Mouse (Mus musculus) macrophage (primary cell): ENCODE results near the gene Zbtb32. TPM values are rescaled to one million over a fixed set of nuclear protein-coding genes. Genes with fewer than 3 reads are reported as not detected.
A peak's percentile ranks its signal among the peaks of the same experiment; 100 is the strongest.

Experiments
- H3K27ac ChIP-seq: fragments of 350-480 bp; formaldehyde crosslinking; 2 replicates; pipeline ENCODE4 v1.9.0; 2021
- H3K36me3 ChIP-seq: fragments of 350-480 bp; formaldehyde crosslinking; 2 replicates; pipeline ENCODE4 v1.9.0; 2021; ENCODE audit errors: inconsistent target
- H3K4me3 ChIP-seq: fragments of 350-480 bp; formaldehyde crosslinking; 2 replicates; pipeline ENCODE4 v1.9.0; 2021; ENCODE audit errors: inconsistent target
- H3K79me2 ChIP-seq: fragments of 350-480 bp; formaldehyde crosslinking; 2 replicates; pipeline ENCODE4 v1.9.0; 2021; ENCODE audit errors: inconsistent target
- WGBS: methylation state at CpG from one replicate; pipeline ENCODE4 v1.1.7; 2026; ENCODE audit warnings: inconsistent platforms; ENCODE audit not compliant: missing documents; 5-methylcytosine and 5-hydroxymethylcytosine counted together
- polyA plus RNA-seq: library from polyadenylated mRNA; stranded (reverse); fragments of 250-400 nt; gene quantifications from 3 replicates; pipeline ENCODE4 v1.2.4, GENCODE M21; 2018; ENCODE audit warnings: inconsistent platforms

The Zbtb32 gene
- polyA plus RNA-seq, 1 experiment from 2014 or later: 0.14 TPM

DNA sequence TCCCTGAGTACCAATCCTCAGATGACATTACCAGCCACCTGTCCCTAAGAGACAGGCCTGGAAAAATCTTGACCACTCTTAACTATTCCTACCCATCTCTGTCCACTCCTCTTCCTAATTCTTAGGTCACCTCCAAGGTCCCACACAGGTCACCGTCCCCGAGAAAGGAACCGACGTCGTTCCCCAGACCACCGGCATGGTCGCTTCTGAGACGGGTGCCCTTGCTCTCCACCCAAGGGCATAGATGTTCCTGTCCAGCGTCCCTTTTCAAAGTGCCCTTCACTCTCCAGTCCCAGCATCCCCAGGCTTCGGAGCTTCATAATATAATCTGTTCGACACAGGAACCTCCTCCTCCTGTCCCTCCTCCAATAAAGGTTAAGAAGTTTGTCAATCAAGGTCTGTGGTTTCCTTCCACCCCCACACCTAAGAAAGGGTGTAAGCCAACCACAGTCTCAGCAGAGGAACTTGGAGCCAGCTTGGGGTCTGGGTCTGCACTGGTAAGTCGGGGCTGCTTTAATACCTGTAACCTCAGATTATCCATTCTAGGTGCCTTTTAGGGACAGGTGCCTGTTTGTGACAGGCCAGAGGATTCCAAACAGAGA lies 33.6 kb downstream of the Zbtb32 start, which contains the start of gene Igflr1:
Gene Igflr1 (plus strand): TSS at position 458 of the 602 bp plus-strand sequence.
- no peak within 1 kb of the TSS for H3K4me3 ChIP-seq
- peaks cover 25% of the 10 kb centered on the region for H3K79me2 ChIP-seq
- H3K27ac ChIP-seq: no peak within 1 kb of the TSS
- 96% methylated on average over 12 of the region's 12 CpGs for WGBS
- H3K36me3 ChIP-seq: peaks cover 44% of the 10 kb centered on the region

DNA sequence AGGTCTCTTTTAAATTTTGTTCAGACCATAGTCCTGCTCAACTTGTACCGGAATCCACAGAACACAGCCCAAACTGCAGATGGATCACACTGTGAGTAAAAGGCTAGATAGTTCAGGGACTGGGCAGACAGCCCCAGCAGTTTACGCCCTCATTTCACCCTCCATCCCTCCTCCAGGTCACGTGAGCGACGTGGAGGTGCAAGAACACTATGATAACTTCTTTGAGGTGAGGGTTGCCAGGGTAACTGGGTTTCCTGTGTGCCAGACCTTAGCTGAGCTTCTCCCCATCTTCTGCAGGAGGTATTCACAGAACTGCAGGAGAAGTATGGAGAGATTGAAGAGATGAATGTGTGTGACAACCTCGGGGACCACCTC lies 34.8 kb downstream of the Zbtb32 start:
- H3K36me3 ChIP-seq: peaks cover 32% of the 10 kb centered on the region; the same call in 1 of the 2 replicates
- peak overlapping the region; percentile 87 for H3K27ac ChIP-seq
- peak overlapping the region; percentile 99 for H3K4me3 ChIP-seq

DNA sequence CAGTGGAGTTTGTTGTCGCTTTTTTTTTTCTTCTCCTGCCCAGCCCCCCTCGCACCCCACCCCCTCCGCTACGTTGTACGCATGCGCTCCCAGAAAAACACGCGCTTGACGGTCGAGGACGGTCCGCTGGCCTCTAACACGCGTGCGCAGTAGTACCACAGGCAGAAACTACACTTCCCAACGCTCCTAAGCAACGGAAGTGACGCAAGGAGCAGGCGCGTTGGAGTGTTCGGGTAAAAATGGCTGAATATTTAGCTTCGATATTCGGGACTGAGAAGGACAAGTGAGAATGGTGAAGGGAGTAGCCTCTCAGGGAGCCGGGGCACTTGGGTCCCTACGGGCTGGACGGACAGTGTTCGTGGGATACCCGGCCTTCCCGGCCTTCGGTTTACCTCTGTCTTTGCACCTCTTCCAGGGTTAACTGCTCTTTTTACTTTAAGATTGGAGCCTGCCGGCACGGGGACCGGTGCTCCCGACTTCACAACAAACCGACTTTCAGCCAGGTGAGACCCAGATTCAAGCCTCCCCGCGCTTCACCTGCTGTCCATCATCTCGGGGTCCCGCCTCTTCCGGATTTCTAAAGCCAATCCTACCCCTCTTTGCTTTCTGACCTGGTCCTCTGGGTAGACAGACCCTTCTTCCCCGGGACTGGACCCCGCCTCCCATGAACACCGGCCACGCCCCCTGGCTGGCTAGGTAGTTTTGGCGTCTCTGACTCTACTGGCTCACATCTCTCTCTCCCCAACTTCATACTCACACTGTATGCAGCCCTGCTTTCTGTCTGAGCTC lies 35.4 kb downstream of the Zbtb32 start, which contains the start of the genes U2af1l4, Gm49396 and Psenen:
Gene U2af1l4 (plus strand): TSS at position 185 of the 789 bp plus-strand sequence.
Gene Gm49396 (plus strand): TSS at position 228 of the 789 bp plus-strand sequence.
Gene Psenen (minus strand): TSS at position 511 of the 789 bp plus-strand sequence.
- peaks cover 26% of the 10 kb centered on the region; the same call in 1 of the 2 replicates for H3K36me3 ChIP-seq
- 1% methylated on average over 44 of the region's 45 CpGs for WGBS
- H3K27ac ChIP-seq: peak within 1 kb of the TSS; percentile 87
- H3K4me3 ChIP-seq: peak within 1 kb of the TSS; percentile 99
- peaks cover 34% of the 10 kb centered on the region for H3K79me2 ChIP-seq

More for the DNA sequence above, 34.8 kb downstream of the Zbtb32 start:
- peaks cover 28% of the 10 kb centered on the region for H3K79me2 ChIP-seq
- whole genome bisulfite sequencing: 43% methylated on average over 6 of the region's 6 CpGs

- WGBS: under 1% methylated on average over 27 of the region's 27 CpGs
- Histone ChIP-seq H3K36me3 (peaks cover 23% of the 10 kb centered on the region; the same call in 1 of the 2 replicates), H3K4me3 (peak overlapping the region; percentile 99), H3K27ac (peak overlapping the region; percentile 87), H3K79me2 (peaks cover 41% of the 10 kb centered on the region)
Observed at GRCm38 (mm10) chr7:30562526-30563116, 36.1 kb downstream of the Zbtb32 start.

DNA sequence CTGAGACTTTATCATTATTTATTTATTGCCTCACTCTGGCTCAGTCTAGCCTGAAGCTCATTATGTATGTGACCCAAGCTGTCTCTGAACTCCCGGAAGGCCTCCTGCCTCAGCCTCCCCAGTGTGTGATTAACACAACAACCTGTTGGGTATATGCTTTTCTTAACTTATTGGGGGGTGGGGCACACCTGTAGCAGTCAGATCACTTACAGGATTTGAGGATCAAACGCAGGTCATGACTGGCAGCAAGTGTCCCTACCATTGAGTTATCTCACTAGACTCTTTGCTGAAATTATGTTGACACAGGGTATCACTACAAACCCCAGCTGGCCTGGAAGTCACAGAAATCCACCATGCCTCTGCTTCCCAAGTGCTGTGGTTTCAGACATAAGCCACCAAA lies 38.4 kb downstream of the Zbtb32 start:
- Histone ChIP-seq H3K27ac (no peak overlapping the region), H3K79me2 (peaks cover 41% of the 10 kb centered on the region), H3K36me3 (peaks cover 29% of the 10 kb centered on the region; the same call in 1 of the 2 replicates), H3K4me3 (no peak overlapping the region)
- 92% methylated on average over 2 of the region's 2 CpGs for WGBS

- Histone ChIP-seq H3K36me3 (peaks cover 29% of the 10 kb centered on the region; the same call in 1 of the 2 replicates), H3K4me3 (peak within 1 kb of the TSS; percentile 89), H3K27ac (peak within 1 kb of the TSS; percentile 61), H3K79me2 (peaks cover 41% of the 10 kb centered on the region)
- WGBS: under 1% methylated on average over 19 of the region's 20 CpGs
Observed at GRCm38 (mm10) chr7:30559443-30559954, 39.2 kb downstream of the Zbtb32 start, which contains the start of gene Lin37. Lin37 (minus strand) TSS chr7:30559838.

- H3K36me3 ChIP-seq: peaks cover 29% of the 10 kb centered on the region; the same call in 1 of the 2 replicates
- peak overlapping the region; percentile 61 for H3K27ac ChIP-seq
- 7% methylated on average over 11 of the region's 12 CpGs for WGBS
- peak overlapping the region; percentile 89 for H3K4me3 ChIP-seq
- H3K79me2 ChIP-seq: peaks cover 41% of the 10 kb centered on the region
Observed at GRCm38 (mm10) chr7:30558656-30559442, 39.9 kb downstream of the Zbtb32 start.

DNA sequence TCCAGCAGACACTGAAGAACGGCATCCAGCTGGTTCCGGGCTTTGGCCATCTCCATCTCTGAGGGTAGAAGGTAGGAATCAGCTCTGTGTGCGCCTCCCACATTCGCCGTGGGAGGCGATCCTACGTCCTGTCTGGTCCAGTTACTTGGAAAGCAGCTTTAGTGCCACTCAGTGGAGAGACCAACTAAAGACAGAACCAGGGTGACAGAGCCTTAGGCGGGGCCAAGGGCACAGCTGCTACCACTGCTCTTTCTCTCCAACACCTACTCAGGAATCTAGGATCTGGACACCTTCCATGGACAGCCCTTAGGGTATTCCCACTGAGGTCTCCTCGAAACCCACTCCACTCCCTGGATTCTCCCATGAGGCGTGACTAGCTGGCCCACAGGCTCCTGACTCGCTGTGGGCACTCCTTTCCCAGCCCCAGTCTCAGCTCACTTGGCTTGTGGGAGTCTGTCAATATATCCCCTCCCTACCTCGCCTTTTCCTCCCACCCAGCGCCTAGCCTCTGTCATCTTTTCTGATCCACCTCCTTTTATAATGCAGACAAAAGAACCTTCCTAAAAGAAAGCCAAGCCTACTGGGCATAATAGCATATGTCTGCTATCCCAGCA lies 40.7 kb downstream of the Zbtb32 start:
- H3K4me3 ChIP-seq: peak overlapping the region; percentile 89; the same call in 1 of the 2 replicates
- peaks cover 41% of the 10 kb centered on the region for H3K79me2 ChIP-seq
- 97% methylated on average over 13 of the region's 13 CpGs for WGBS
- peaks cover 29% of the 10 kb centered on the region; the same call in 1 of the 2 replicates for H3K36me3 ChIP-seq
- H3K27ac ChIP-seq: no peak overlapping the region

- H3K36me3 ChIP-seq: peaks cover 29% of the 10 kb centered on the region; the same call in 1 of the 2 replicates
- WGBS: 97% methylated on average over 18 of the region's 18 CpGs
- H3K79me2 ChIP-seq: peaks cover 31% of the 10 kb centered on the region
- H3K4me3 ChIP-seq: no peak overlapping the region
- H3K27ac ChIP-seq: no peak overlapping the region
Observed at GRCm38 (mm10) chr7:30556894-30557536, 41.7 kb downstream of the Zbtb32 start.

GRCm38 (mm10) chr7:30553810-30554584 lies 44.7 kb downstream of the Zbtb32 start:
- peak overlapping the region; percentile 82; the same call in 1 of the 2 replicates for H3K4me3 ChIP-seq
- peaks cover 29% of the 10 kb centered on the region; the same call in 1 of the 2 replicates for H3K36me3 ChIP-seq
- WGBS: 84% methylated on average over 19 of the region's 22 CpGs

DNA sequence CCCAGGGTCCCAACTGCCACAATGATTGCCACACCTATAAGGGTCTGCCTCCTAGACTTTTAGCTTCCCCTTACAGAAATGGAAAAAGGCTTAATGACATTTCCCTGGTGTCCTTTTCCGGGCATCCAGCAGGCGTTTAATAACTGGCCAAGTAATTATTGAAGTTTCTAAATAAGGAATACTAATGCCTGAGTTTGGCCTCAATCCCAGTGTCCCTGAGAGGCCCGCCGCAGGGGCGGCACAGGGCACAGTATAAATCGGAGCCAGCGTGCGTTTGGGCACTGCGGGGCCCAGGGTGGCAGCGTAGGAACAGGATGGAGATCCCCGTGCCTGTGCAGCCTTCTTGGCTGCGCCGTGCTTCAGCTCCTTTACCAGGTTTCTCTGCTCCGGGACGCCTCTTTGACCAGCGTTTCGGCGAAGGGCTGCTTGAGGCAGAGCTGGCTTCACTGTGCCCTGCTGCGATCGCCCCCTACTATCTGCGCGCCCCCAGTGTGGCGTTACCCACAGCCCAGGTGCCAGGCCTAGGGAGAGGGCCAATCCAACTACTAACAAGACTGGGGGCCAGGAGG lies 45.6 kb downstream of the Zbtb32 start:
- 2% methylated on average over 23 of the region's 23 CpGs for WGBS
- H3K36me3 ChIP-seq: peaks cover 29% of the 10 kb centered on the region; the same call in 1 of the 2 replicates
- H3K27ac ChIP-seq: peak overlapping the region; percentile 90

More at GRCm38 (mm10) chr7:30553810-30554584, 44.7 kb downstream of the Zbtb32 start:
- H3K27ac ChIP-seq: no peak overlapping the region
- H3K79me2 ChIP-seq: peaks cover 14% of the 10 kb centered on the region

More for the DNA sequence above, 45.6 kb downstream of the Zbtb32 start:
- H3K4me3 ChIP-seq: peak overlapping the region; percentile 82
- H3K79me2 ChIP-seq: peaks cover 5% of the 10 kb centered on the region
